Mouse (Mus musculus): ENCODE measurements around the gene Crlf2. TPM values are rescaled to one million over a fixed set of nuclear protein-coding genes. Genes with fewer than 3 reads are reported as not detected.

The Crlf2 gene
- polyA plus RNA-seq, 1 experiment from 2014 or later = 2.9 TPM

DNA sequence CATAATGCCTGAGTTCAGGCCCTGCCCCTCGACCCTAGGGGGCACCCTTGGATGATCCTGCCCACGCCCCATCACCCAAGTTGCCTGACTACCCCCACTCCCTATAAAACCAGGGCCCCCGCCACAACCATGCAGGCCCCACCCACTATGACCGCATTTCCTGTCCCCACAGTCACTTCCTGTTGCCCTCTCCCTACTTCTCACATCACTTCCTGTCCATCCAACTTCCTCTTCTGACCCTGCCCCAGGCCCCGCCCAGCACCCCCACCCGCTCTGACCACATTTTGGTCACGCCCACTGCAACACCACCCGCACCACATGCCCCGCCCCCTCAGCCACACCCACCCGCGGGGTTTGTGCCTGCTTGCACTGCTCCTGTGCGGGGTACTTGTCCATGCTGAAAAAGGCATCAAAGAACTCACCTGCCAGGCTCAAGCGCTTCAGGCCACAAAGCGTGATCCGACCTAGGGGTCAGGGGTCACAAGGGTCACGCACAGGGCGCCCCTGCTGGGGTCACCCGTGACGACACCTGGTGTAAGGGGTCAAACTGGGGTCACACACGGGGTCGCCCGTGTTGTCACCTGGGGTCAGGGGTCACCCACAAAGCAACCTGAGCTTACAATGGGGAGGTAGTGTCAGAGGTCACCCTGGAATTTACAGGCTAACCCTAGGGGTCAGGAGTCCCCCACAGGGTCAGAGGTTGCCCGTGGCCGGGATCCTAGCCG is 7.6 kb downstream of the Crlf2 start:
- Histone ChIP-seq H3K4me2 (no peak overlapping the region), H3K27ac (ENCODE audit: low read depth, low read length) (no peak overlapping the region), H3K9me3 (ENCODE audit: control insufficient read depth, low read length) (peaks cover 44% of the 10 kb centered on the region), H3K4me3 (ENCODE audit: low read depth, low read length) (no peak overlapping the region), H3K36me3 (ENCODE audit: control insufficient read depth, insufficient read depth, low read length) (peaks cover 3% of the 10 kb centered on the region; the same call in 1 of the 2 replicates), H3K9ac (ENCODE audit: low read length) (no peak overlapping the region), H3K4me1 (ENCODE audit: control insufficient read depth, insufficient read depth, low read length) (no peaks in the 10 kb centered on the region), H3K27me3 (ENCODE audit: control insufficient read depth, insufficient read depth, low read length) (no peaks in the 10 kb centered on the region)
- DNase-seq (ENCODE audit: low spot score, missing footprints) = no peak
- no peak for ATAC-seq (ENCODE audit: low FRiP score)
- 92% methylated on average over 25 of the region's 25 CpGs for WGBS

DNA sequence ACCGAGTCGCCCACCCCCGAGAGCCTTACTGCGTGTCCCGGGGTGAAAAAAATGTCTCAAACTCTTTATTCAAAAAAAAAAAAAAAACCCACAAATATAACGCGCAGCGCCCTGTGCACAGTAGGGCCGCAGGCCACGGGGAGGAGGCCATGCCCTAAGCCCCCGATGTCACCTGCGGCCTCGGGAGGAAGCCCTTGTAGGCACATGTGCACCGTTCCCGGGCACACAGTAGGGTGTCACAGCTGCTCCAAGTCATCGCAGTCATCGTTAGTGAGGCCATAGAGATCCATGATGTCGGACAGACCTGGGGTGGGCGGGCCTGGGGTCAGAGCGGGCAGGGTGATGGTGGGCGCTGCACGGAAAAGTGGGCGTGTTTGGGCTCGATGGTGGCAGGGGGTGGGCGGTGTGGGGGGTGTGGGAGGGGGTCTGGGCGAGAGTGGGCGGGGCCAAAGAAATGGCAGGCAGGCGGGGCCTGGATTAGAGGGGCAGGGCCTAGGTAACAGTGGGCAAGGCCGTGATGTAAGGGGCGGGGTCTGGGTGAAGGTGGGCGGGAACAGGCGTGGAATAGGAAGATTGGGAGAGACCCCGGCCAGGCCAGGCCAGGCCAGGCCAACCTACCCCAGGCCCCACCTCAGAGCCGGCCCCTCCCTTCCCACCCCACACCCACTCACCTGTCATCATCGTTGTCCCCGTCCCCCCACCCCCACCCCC is 8.4 kb downstream of the Crlf2 start:
- ATAC-seq (ENCODE audit: low FRiP score) = no peak
- H3K4me1 ChIP-seq (ENCODE audit: control insufficient read depth, insufficient read depth, low read length) = no peaks in the 10 kb centered on the region
- H3K36me3 ChIP-seq (ENCODE audit: control insufficient read depth, insufficient read depth, low read length) = 0 out of 2 replicates have a peak, but pooled peaks cover 3% of the 10 kb centered on the region
- H3K27ac ChIP-seq (ENCODE audit: low read depth, low read length) = no peak overlapping the region
- no peak for DNase-seq (ENCODE audit: low spot score, missing footprints)
- H3K9me3 ChIP-seq (ENCODE audit: control insufficient read depth, low read length) = peaks cover 36% of the 10 kb centered on the region
- WGBS = 90% methylated on average over 34 of the region's 36 CpGs
- no peak overlapping the region for H3K4me3 ChIP-seq (ENCODE audit: low read depth, low read length)
- H3K9ac ChIP-seq (ENCODE audit: low read length) = no peak overlapping the region
- H3K4me2 ChIP-seq = no peak overlapping the region
- H3K27me3 ChIP-seq (ENCODE audit: control insufficient read depth, insufficient read depth, low read length) = no peaks in the 10 kb centered on the region

- H3K4me1 ChIP-seq (ENCODE audit: control insufficient read depth, insufficient read depth, low read length) = no peaks in the 10 kb centered on the region
- no peak overlapping the region for H3K4me2 ChIP-seq
- no peaks in the 10 kb centered on the region for H3K36me3 ChIP-seq (ENCODE audit: control insufficient read depth, insufficient read depth, low read length)
- DNase-seq (ENCODE audit: low spot score, missing footprints) (no peak), ATAC-seq (ENCODE audit: low FRiP score) (no peak)
- H3K27ac ChIP-seq (ENCODE audit: low read depth, low read length) = no peak overlapping the region
- no peak overlapping the region for H3K9ac ChIP-seq (ENCODE audit: low read length)
- no peaks in the 10 kb centered on the region for H3K27me3 ChIP-seq (ENCODE audit: control insufficient read depth, insufficient read depth, low read length)
- H3K9me3 ChIP-seq (ENCODE audit: control insufficient read depth, low read length) = peaks cover 30% of the 10 kb centered on the region
- 71% methylated on average over 9 of the region's 9 CpGs for WGBS
- no peak overlapping the region for H3K4me3 ChIP-seq (ENCODE audit: low read depth, low read length)
Measured at GRCm38 (mm10) chr5:109548712-109549111, 10.1 kb downstream of the Crlf2 start.

GRCm38 (mm10) chr5:109547112-109547511 is 11.7 kb downstream of the Crlf2 start:
- no peak for DNase-seq (ENCODE audit: low spot score, missing footprints)
- H3K36me3 ChIP-seq (ENCODE audit: control insufficient read depth, insufficient read depth, low read length) = no peaks in the 10 kb centered on the region
- no peak for ATAC-seq (ENCODE audit: low FRiP score)
- no peaks in the 10 kb centered on the region for H3K4me1 ChIP-seq (ENCODE audit: control insufficient read depth, insufficient read depth, low read length)
- H3K27me3 ChIP-seq (ENCODE audit: control insufficient read depth, insufficient read depth, low read length) = no peaks in the 10 kb centered on the region
- H3K4me2 ChIP-seq = no peak overlapping the region
- no peak overlapping the region for H3K9ac ChIP-seq (ENCODE audit: low read length)
- H3K9me3 ChIP-seq (ENCODE audit: control insufficient read depth, low read length) = peaks cover 21% of the 10 kb centered on the region
- 71% methylated on average over 2 of the region's 2 CpGs for WGBS
- no peak overlapping the region for H3K27ac ChIP-seq (ENCODE audit: low read depth, low read length)
- H3K4me3 ChIP-seq (ENCODE audit: low read depth, low read length) = no peak overlapping the region

DNA sequence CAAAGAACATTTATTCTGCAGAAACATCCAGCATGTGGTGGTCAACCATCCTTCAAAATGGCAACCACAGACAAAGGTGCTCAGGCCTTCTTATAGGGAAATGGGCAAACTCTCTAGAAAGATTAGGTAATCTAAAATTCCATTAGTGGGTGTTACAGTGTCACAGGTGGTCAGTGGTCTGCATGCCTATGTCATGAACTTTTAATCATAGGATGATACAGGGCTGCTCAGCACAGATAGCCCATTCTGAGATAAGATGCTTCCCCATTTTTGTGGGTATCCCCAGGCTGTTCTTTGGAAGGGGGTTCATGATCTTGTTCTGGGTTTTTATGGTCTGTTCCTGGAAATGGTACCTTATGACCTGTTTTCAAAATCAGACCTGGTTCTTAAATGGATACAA is 49.1 kb downstream of the Crlf2 start:
- DNase-seq (ENCODE audit: low spot score, missing footprints) = no peak

GRCm38 (mm10) chr5:109506729-109507128 is 52.1 kb downstream of the Crlf2 start:
- Histone ChIP-seq H3K9me3 (ENCODE audit: control insufficient read depth, low read length) (peaks cover under 1% of the 10 kb centered on the region; the same call in 1 of the 2 replicates), H3K4me3 (ENCODE audit: low read depth, low read length) (no peak overlapping the region), H3K36me3 (ENCODE audit: control insufficient read depth, insufficient read depth, low read length) (no peaks in the 10 kb centered on the region), H3K27ac (ENCODE audit: low read depth, low read length) (no peak overlapping the region), H3K4me2 (no peak overlapping the region), H3K27me3 (ENCODE audit: control insufficient read depth, insufficient read depth, low read length) (no peaks in the 10 kb centered on the region), H3K4me1 (ENCODE audit: control insufficient read depth, insufficient read depth, low read length) (no peaks in the 10 kb centered on the region), H3K9ac (ENCODE audit: low read length) (no peak overlapping the region)
- DNase-seq (ENCODE audit: low spot score, missing footprints) (no peak), ATAC-seq (ENCODE audit: low FRiP score) (no peak)
- 14% methylated on average over 1 of the region's 1 CpGs for WGBS

More for the DNA sequence above, 49.1 kb downstream of the Crlf2 start:
- Histone ChIP-seq H3K4me2 (no peak overlapping the region), H3K36me3 (ENCODE audit: control insufficient read depth, insufficient read depth, low read length) (no peaks in the 10 kb centered on the region), H3K27me3 (ENCODE audit: control insufficient read depth, insufficient read depth, low read length) (no peaks in the 10 kb centered on the region), H3K4me1 (ENCODE audit: control insufficient read depth, insufficient read depth, low read length) (no peaks in the 10 kb centered on the region), H3K4me3 (ENCODE audit: low read depth, low read length) (no peak overlapping the region), H3K27ac (ENCODE audit: low read depth, low read length) (no peak overlapping the region), H3K9me3 (ENCODE audit: control insufficient read depth, low read length) (no peaks in the 10 kb centered on the region; the same call in 1 of the 2 replicates), H3K9ac (ENCODE audit: low read length) (no peak overlapping the region)
- no peak for ATAC-seq (ENCODE audit: low FRiP score)

Other genes with a start within 250 kb of the Crlf2 start
- not detected in 2 replicates for gene Vmn2r16, start 228.8 kb downstream of the Crlf2 start, polyA plus RNA-seq (2014; fragmentation: Nextera tagmentation; extraction: Ambion mirVana)
- not detected in 2 replicates for gene Vmn2r17, start 139.3 kb downstream of the Crlf2 start, polyA plus RNA-seq (2014; fragmentation: Nextera tagmentation; extraction: Ambion mirVana)
- 2.1 and 2.3 TPM in 2 replicates for gene 5430403G16Rik, start 132.0 kb upstream of the Crlf2 start, polyA plus RNA-seq (2014; fragmentation: Nextera tagmentation; extraction: Ambion mirVana)
- 7.5 and 10.8 TPM in 2 replicates for gene 4930522L14Rik, start 192.9 kb upstream of the Crlf2 start, polyA plus RNA-seq (2014; fragmentation: Nextera tagmentation; extraction: Ambion mirVana)